Mouse (Mus musculus) midbrain, postnatal 0 days (tissue): ENCODE data around the gene Mdp1. TPM values are rescaled to one million over a fixed set of nuclear protein-coding genes. Genes with fewer than 3 reads are reported as not detected.

Experiments
- ATAC-seq: fragments of 200-750 bp; cut with Nextera tagmentation; 2 replicates; pipeline ENCODE4 v1.8.0; 2017; ENCODE audit warnings: moderate number of reproducible peaks, mild to moderate bottlenecking, moderate TSS enrichment, moderate library complexity; ENCODE audit not compliant: low FRiP score
- DNase-seq: peaks from one replicate; pipeline ENCODE4 v3.0.0-alpha.2; 2015; ENCODE audit warnings: low spot score
- H3K27ac ChIP-seq: fragments of 300-500 bp; sonication (generic); 2 replicates; pipeline ENCODE4 v1.5.1; 2014; ENCODE audit warnings: low read depth, mild to moderate bottlenecking, low read length, mixed read lengths
- H3K27me3 ChIP-seq: fragments of 300-500 bp; sonication (generic); 2 replicates; pipeline ENCODE4 v1.6.1; 2014; ENCODE audit warnings: low read length, control low read depth, mixed read lengths; ENCODE audit not compliant: insufficient read depth
- H3K36me3 ChIP-seq: fragments of 300-500 bp; sonication (generic); 2 replicates; pipeline ENCODE4 v1.6.1; 2014; ENCODE audit warnings: low read length, control low read depth, mixed read lengths; ENCODE audit not compliant: insufficient read depth
- H3K4me1 ChIP-seq: fragments of 300-500 bp; sonication (generic); 2 replicates; pipeline ENCODE4 v1.6.1; 2014; ENCODE audit warnings: mild to moderate bottlenecking, control low read depth, antibody characterized with exemption, low read length, mixed read lengths; ENCODE audit not compliant: insufficient read depth
- H3K4me2 ChIP-seq: fragments of 300-500 bp; sonication (generic); 2 replicates; pipeline ENCODE4 v1.6.1; 2014; ENCODE audit warnings: low read depth, mild to moderate bottlenecking, low read length, mixed read lengths; ENCODE audit not compliant: poor library complexity, severe bottlenecking
- H3K4me3 ChIP-seq: fragments of 300-500 bp; sonication (generic); 2 replicates; pipeline ENCODE4 v1.5.1; 2014; ENCODE audit warnings: low read depth, mild to moderate bottlenecking, low read length, moderate library complexity
- H3K9ac ChIP-seq: fragments of 300-500 bp; sonication (generic); replicated peaks from 2 replicates; pipeline ENCODE4 v1.6.1; 2014; ENCODE audit warnings: mild to moderate bottlenecking, low read length, moderate library complexity, mixed read lengths; ENCODE audit not compliant: poor library complexity, severe bottlenecking
- H3K9me3 ChIP-seq: fragments of 300-500 bp; sonication (generic); 2 replicates; pipeline ENCODE4 v1.6.1; 2016; ENCODE audit warnings: low read length, control low read depth
- CTCF ChIP-seq: IDR thresholded peaks from 2 replicates; pipeline ENCODE4 v1.5.1; 2016; ENCODE audit warnings: antibody characterized with exemption, mild to moderate bottlenecking
- WGBS: fragments of 180-500 bp; shearing (Covaris S2); extraction: QIAGEN DNeasy Blood & Tissue Kit; methylation state at CpG from one replicate; pipeline ENCODE4 v1.1.7; 2014; 5-methylcytosine and 5-hydroxymethylcytosine counted together
- polyA plus RNA-seq: library from polyadenylated mRNA; unstranded; fragments of >200 nt; fragmentation: Nextera tagmentation; extraction: Ambion mirVana; gene quantifications from 2 replicates; pipeline ENCODE4 v1.2.1, GENCODE M21; 2015
- total RNA-seq: library from RNA; depleted of rRNA; stranded (reverse); fragments of >200 nt; gene quantifications from 2 replicates; pipeline ENCODE4 v1.2.3, GENCODE M21; 2014; rRNA removed

The Mdp1 gene
- total and polyA plus RNA-seq, 2 experiments from 2014 or later = 46.7 to 77.9 TPM

DNA sequence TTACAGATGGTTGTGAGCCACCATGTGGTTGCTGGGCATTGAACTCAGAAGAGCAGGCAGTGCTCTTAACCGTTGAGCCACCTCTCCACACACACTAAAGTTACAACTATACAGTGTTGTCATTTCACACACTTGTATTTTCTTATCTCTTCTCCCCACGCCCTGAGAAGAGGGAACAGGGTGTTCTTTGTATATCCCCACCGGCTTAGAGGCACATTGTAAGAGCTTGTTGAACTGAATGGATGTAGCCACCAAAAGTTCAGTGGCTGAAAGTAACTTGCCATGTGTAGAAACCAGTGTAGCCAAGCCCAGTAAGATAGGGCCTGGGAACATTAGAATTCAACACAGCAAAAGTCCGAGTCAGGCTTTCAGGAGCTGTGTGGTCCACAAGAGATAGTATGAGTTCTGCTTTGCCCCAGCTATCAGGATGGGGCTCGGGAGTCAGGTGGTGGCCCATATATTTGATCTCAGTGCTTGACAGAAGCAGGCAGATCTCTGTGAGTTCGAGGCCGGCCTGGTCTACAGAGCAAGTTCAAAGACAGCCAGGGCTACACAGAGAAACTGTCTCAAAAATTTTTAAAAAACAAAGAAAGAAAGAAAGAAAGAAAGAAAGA lies 45.6 kb downstream of the Mdp1 start:
- Histone ChIP-seq H3K36me3 (0 out of 2 replicates have a peak, but pooled peaks cover 2% of the 10 kb centered on the region), H3K4me1 (no peaks in the 10 kb centered on the region), H3K9ac (no peak overlapping the region), H3K9me3 (no peaks in the 10 kb centered on the region), H3K27me3 (no peaks in the 10 kb centered on the region), H3K4me3 (no peak overlapping the region), H3K27ac (no peak overlapping the region), H3K4me2 (no peak overlapping the region)
- DNase-seq (no peak), ATAC-seq (no peak)
- 89% methylated on average over 7 of the region's 7 CpGs for WGBS
- no peak for TF ChIP-seq CTCF

DNA sequence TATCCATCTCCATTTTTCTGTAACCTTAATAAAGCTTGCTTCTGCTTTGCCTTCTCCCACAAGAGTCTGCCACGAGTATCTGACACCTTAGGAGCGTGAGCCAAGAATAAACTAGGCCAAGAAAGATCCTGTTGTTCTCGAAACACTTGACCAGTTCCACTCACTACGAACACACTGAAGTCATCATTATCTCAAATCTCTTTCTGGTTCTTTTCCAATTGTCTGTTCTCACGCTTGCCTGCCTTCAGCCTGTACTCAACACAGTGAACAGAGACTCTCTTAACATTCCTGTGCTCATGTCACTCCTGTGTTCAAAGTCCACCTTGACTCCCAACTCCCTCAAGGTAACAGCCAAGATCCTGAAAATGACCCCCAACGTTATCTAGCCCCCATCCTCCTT lies 47.0 kb downstream of the Mdp1 start:
- H3K36me3 ChIP-seq = peaks cover 11% of the 10 kb centered on the region
- no peaks in the 10 kb centered on the region for H3K9me3 ChIP-seq
- no peak overlapping the region for H3K27ac ChIP-seq
- no peak for TF ChIP-seq CTCF
- no peaks in the 10 kb centered on the region for H3K27me3 ChIP-seq
- ATAC-seq (no peak), DNase-seq (no peak)
- H3K4me3 ChIP-seq = no peak overlapping the region
- H3K9ac ChIP-seq = no peak overlapping the region
- H3K4me1 ChIP-seq = no peaks in the 10 kb centered on the region
- H3K4me2 ChIP-seq = no peak overlapping the region
- 62% methylated on average over 6 of the region's 6 CpGs for WGBS

DNA sequence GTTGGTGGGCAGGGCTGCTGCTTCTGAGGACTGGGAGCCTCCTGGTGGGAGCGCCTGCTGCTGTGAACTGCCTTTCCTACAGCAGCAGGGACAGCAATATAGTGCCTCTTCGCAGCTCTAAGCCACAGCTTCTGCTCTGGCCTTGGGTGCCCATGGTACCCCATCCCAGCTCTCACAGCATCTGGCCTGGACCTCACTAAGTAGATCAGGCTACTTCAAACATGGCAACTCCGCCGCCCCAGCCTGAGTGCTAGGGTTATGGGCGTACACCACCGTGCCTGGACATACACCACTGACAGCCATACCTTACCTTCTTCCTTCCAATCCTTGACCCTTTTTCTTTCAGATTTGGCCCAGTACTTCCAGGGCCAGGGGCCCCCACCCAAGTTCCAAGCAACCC lies 52.0 kb downstream of the Mdp1 start:
- H3K27ac ChIP-seq = no peak overlapping the region
- ATAC-seq (no peak), DNase-seq (no peak)
- H3K36me3 ChIP-seq = peaks cover 41% of the 10 kb centered on the region
- H3K4me1 ChIP-seq = no peaks in the 10 kb centered on the region
- H3K27me3 ChIP-seq = no peaks in the 10 kb centered on the region
- WGBS = 97% methylated on average over 6 of the region's 6 CpGs
- no peak overlapping the region for H3K4me2 ChIP-seq
- no peak for TF ChIP-seq CTCF
- H3K9me3 ChIP-seq = no peaks in the 10 kb centered on the region
- no peak overlapping the region for H3K9ac ChIP-seq
- no peak overlapping the region for H3K4me3 ChIP-seq

Other genes with a start within 250 kb of the Mdp1 start
Only the 30 nearest of the 35 such genes appear.
- 118 and 166 TPM in 2 replicates for gene Carmil3, start 169.9 kb downstream of the Mdp1 start, total RNA-seq
- 33.3 and 37.6 TPM in 2 replicates for gene Carmil3, start 169.9 kb downstream of the Mdp1 start, polyA plus RNA-seq
- gene Cpne6, start 150.1 kb downstream of the Mdp1 start, total RNA-seq = 9.4 and 14.7 TPM in 2 replicates
- gene Cpne6, start 150.1 kb downstream of the Mdp1 start, polyA plus RNA-seq = 12.3 and 15.0 TPM in 2 replicates
- gene Nrl, start 135.5 kb downstream of the Mdp1 start, total RNA-seq = 1.5 and 3.8 TPM in 2 replicates
- 0.55 and 0.57 TPM in 2 replicates for gene Nrl, start 135.5 kb downstream of the Mdp1 start, polyA plus RNA-seq
- gene Pck2, start 120.2 kb downstream of the Mdp1 start, total RNA-seq = 27.8 and 29.1 TPM in 2 replicates
- gene Pck2, start 120.2 kb downstream of the Mdp1 start, polyA plus RNA-seq = 18.2 and 21.6 TPM in 2 replicates
- gene Dcaf11, start 100.5 kb downstream of the Mdp1 start, total RNA-seq = 98.3 and 103 TPM in 2 replicates
- gene Dcaf11, start 100.5 kb downstream of the Mdp1 start, polyA plus RNA-seq = 102 and 114 TPM in 2 replicates
- gene A730061H03Rik, start 100.1 kb downstream of the Mdp1 start, total RNA-seq = 5.4 TPM in 1 of 2 replicates, not detected in the other
- gene A730061H03Rik, start 100.1 kb downstream of the Mdp1 start, polyA plus RNA-seq = 0.69 TPM in 1 of 2 replicates, not detected in the other
- gene Fitm1, start 84.9 kb downstream of the Mdp1 start, total RNA-seq = 0.33 and 0.80 TPM in 2 replicates
- 0.16 and 0.17 TPM in 2 replicates for gene Fitm1, start 84.9 kb downstream of the Mdp1 start, polyA plus RNA-seq
- gene Psme1, start 82.4 kb downstream of the Mdp1 start, total RNA-seq = 119 and 147 TPM in 2 replicates
- gene Psme1, start 82.4 kb downstream of the Mdp1 start, polyA plus RNA-seq = 268 and 288 TPM in 2 replicates
- 36.3 and 38.9 TPM in 2 replicates for gene Emc9, start 75.2 kb downstream of the Mdp1 start, total RNA-seq
- 74.3 and 78.8 TPM in 2 replicates for gene Emc9, start 75.2 kb downstream of the Mdp1 start, polyA plus RNA-seq
- 62.8 and 69.6 TPM in 2 replicates for gene Psme2, start 69.4 kb downstream of the Mdp1 start, total RNA-seq
- 157 and 184 TPM in 2 replicates for gene Psme2, start 69.4 kb downstream of the Mdp1 start, polyA plus RNA-seq
- gene Rnf31, start 68.8 kb downstream of the Mdp1 start, total RNA-seq = 19.8 and 26.7 TPM in 2 replicates
- gene Rnf31, start 68.8 kb downstream of the Mdp1 start, polyA plus RNA-seq = 20.4 and 23.0 TPM in 2 replicates
- gene Irf9, start 56.9 kb downstream of the Mdp1 start, total RNA-seq = 17.1 and 18.2 TPM in 2 replicates
- 7.4 and 8.3 TPM in 2 replicates for gene Irf9, start 56.9 kb downstream of the Mdp1 start, polyA plus RNA-seq
- 6.0 and 11.1 TPM in 2 replicates for gene Rec8, start 42.5 kb downstream of the Mdp1 start, total RNA-seq
- 7.6 and 8.7 TPM in 2 replicates for gene Rec8, start 42.5 kb downstream of the Mdp1 start, polyA plus RNA-seq
- gene Ipo4, start 24.6 kb downstream of the Mdp1 start, total RNA-seq = 109 and 122 TPM in 2 replicates
- gene Ipo4, start 24.6 kb downstream of the Mdp1 start, polyA plus RNA-seq = 104 and 112 TPM in 2 replicates
- 6.3 and 6.7 TPM in 2 replicates for gene Gm49378, start 22.6 kb downstream of the Mdp1 start, total RNA-seq
- gene Gm49378, start 22.6 kb downstream of the Mdp1 start, polyA plus RNA-seq = 2.3 and 2.8 TPM in 2 replicates
- 47.7 and 60.3 TPM in 2 replicates for gene Tm9sf1, start 16.7 kb downstream of the Mdp1 start, total RNA-seq
- gene Tm9sf1, start 16.7 kb downstream of the Mdp1 start, polyA plus RNA-seq = 48.2 and 54.3 TPM in 2 replicates
- gene Tssk4, start 10.3 kb downstream of the Mdp1 start, total RNA-seq = 0.14 and 0.16 TPM in 2 replicates
- 0.28 and 0.36 TPM in 2 replicates for gene Tssk4, start 10.3 kb downstream of the Mdp1 start, polyA plus RNA-seq
- 19.9 and 24.4 TPM in 2 replicates for gene Gmpr2, start 11.4 kb upstream of the Mdp1 start, total RNA-seq
- 35.5 and 36.7 TPM in 2 replicates for gene Gmpr2, start 11.4 kb upstream of the Mdp1 start, polyA plus RNA-seq
- 129 and 133 TPM in 2 replicates for gene Nedd8, start 11.6 kb upstream of the Mdp1 start, total RNA-seq
- gene Nedd8, start 11.6 kb upstream of the Mdp1 start, polyA plus RNA-seq = 569 and 590 TPM in 2 replicates
- 14.6 and 15.7 TPM in 2 replicates for gene Tinf2, start 21.3 kb upstream of the Mdp1 start, total RNA-seq
- gene Tinf2, start 21.3 kb upstream of the Mdp1 start, polyA plus RNA-seq = 19.9 and 23.6 TPM in 2 replicates
- 0.16 and 0.38 TPM in 2 replicates for gene Tgm1, start 53.4 kb upstream of the Mdp1 start, total RNA-seq
- 0.14 and 0.18 TPM in 2 replicates for gene Tgm1, start 53.4 kb upstream of the Mdp1 start, polyA plus RNA-seq
- 75.1 and 94.5 TPM in 2 replicates for gene Rabggta, start 61.8 kb upstream of the Mdp1 start, total RNA-seq
- gene Rabggta, start 61.8 kb upstream of the Mdp1 start, polyA plus RNA-seq = 61.9 and 62.6 TPM in 2 replicates
- 75.1 and 94.0 TPM in 2 replicates for gene Dhrs1, start 85.2 kb upstream of the Mdp1 start, total RNA-seq
- 72.0 and 73.3 TPM in 2 replicates for gene Dhrs1, start 85.2 kb upstream of the Mdp1 start, polyA plus RNA-seq
- gene Nop9, start 85.2 kb upstream of the Mdp1 start, total RNA-seq = 22.0 and 30.4 TPM in 2 replicates
- gene Nop9, start 85.2 kb upstream of the Mdp1 start, polyA plus RNA-seq = 17.3 and 17.8 TPM in 2 replicates
- gene Cideb, start 98.0 kb upstream of the Mdp1 start, total RNA-seq = 0.66 and 2.6 TPM in 2 replicates
- 0.25 and 1.1 TPM in 2 replicates for gene Cideb, start 98.0 kb upstream of the Mdp1 start, polyA plus RNA-seq
- 0.38 and 1.6 TPM in 2 replicates for gene Ltb4r2, start 100.9 kb upstream of the Mdp1 start, total RNA-seq
- gene Ltb4r2, start 100.9 kb upstream of the Mdp1 start, polyA plus RNA-seq = 0.43 and 0.60 TPM in 2 replicates
- 0.88 and 1.8 TPM in 2 replicates for gene Ltb4r1, start 105.5 kb upstream of the Mdp1 start, total RNA-seq
- 0.94 and 1.1 TPM in 2 replicates for gene Ltb4r1, start 105.5 kb upstream of the Mdp1 start, polyA plus RNA-seq
- 3.6 and 4.0 TPM in 2 replicates for gene Adcy4, start 123.6 kb upstream of the Mdp1 start, total RNA-seq
- 1.7 TPM in 2 replicates for gene Adcy4, start 123.6 kb upstream of the Mdp1 start, polyA plus RNA-seq
- 0.27 TPM in 1 of 2 replicates, not detected in the other for gene Ripk3, start 128.4 kb upstream of the Mdp1 start, total RNA-seq
- 1.3 and 3.0 TPM in 2 replicates for gene Ripk3, start 128.4 kb upstream of the Mdp1 start, polyA plus RNA-seq
- gene Nfatc4, start 162.6 kb upstream of the Mdp1 start, total RNA-seq = 9.6 and 12.9 TPM in 2 replicates
- gene Nfatc4, start 162.6 kb upstream of the Mdp1 start, polyA plus RNA-seq = 4.2 and 5.2 TPM in 2 replicates